Mouse (Mus musculus) small intestine, adult 2 months (tissue): ENCODE data around the gene Gcn1l1.

ENCODE experiments used
- CTCF ChIP-seq: fragments of 200-500 bp; IDR thresholded peaks from 2 replicates; pipeline ENCODE4 v1.5.1; 2012; ENCODE audit warnings: low read depth, mild to moderate bottlenecking, control low read depth, inconsistent platforms, low read length, moderate library complexity, mixed read lengths; ENCODE audit not compliant: insufficient replicate concordance, insufficient read length; ENCODE audit errors: extremely low read depth
- POLR2A ChIP-seq: fragments of 200-500 bp; IDR thresholded peaks from 2 replicates; pipeline ENCODE4 v1.6.1; 2012; ENCODE audit warnings: low read depth, mild to moderate bottlenecking, control low read depth, inconsistent platforms, low read length, moderate library complexity

GRCm38 (mm10) chr5:115623694-115624440 is 58.8 kb downstream of the Gcn1l1 start:
- TF ChIP-seq CTCF, result no peak
- TF ChIP-seq POLR2A, result no peak
